Mouse (Mus musculus) liver, embryonic 11.5 days (tissue): Measurements from ENCODE around the gene Krt27. TPM values are rescaled to one million over a fixed set of nuclear protein-coding genes. Genes with fewer than 3 reads are reported as not detected.

Experiments used
- ATAC-seq: fragments of 200-750 bp; cut with Nextera tagmentation; replicated peaks from 2 replicates; pipeline ENCODE4 v1.8.0; 2017; ENCODE audit warnings: moderate number of reproducible peaks, mild to moderate bottlenecking, moderate TSS enrichment, moderate library complexity; ENCODE audit not compliant: low FRiP score
- DNase-seq: peaks from one replicate; pipeline ENCODE4 v3.0.0-alpha.2; 2017; ENCODE audit warnings: low spot score
- H3K27ac ChIP-seq: fragments of 300-500 bp; sonication (generic); 2 replicates; pipeline ENCODE4 v1.5.1; 2014; ENCODE audit warnings: mild to moderate bottlenecking, low read depth, low read length, control low read depth
- H3K27me3 ChIP-seq: fragments of 300-500 bp; sonication (generic); replicated peaks from 2 replicates; pipeline ENCODE4 v1.6.1; 2014; ENCODE audit warnings: low read length, mixed read lengths; ENCODE audit not compliant: control insufficient read depth, insufficient read depth
- H3K36me3 ChIP-seq: fragments of 300-500 bp; sonication (generic); 2 replicates; pipeline ENCODE4 v1.6.1; 2014; ENCODE audit warnings: mild to moderate bottlenecking, low read length, moderate library complexity, mixed read lengths; ENCODE audit not compliant: control insufficient read depth, insufficient read depth
- H3K4me1 ChIP-seq: fragments of 300-500 bp; sonication (generic); replicated peaks from 2 replicates; pipeline ENCODE4 v1.6.1; 2014; ENCODE audit warnings: low read length, mixed read lengths; ENCODE audit not compliant: control insufficient read depth, insufficient read depth
- H3K4me2 ChIP-seq: fragments of 300-500 bp; sonication (generic); 2 replicates; pipeline ENCODE4 v1.6.1; 2014; ENCODE audit warnings: mild to moderate bottlenecking, control low read depth, moderate library complexity
- H3K4me3 ChIP-seq: fragments of 300-500 bp; sonication (generic); 2 replicates; pipeline ENCODE4 v1.5.1; 2014; ENCODE audit warnings: low read depth, low read length, control low read depth
- H3K9ac ChIP-seq: fragments of 300-500 bp; sonication (generic); 2 replicates; pipeline ENCODE4 v1.6.1; 2014; ENCODE audit warnings: low read depth, low read length, control low read depth
- H3K9me3 ChIP-seq: fragments of 300-500 bp; sonication (generic); 2 replicates; pipeline ENCODE4 v1.6.1; 2016; ENCODE audit warnings: low read length, inconsistent platforms, mixed read lengths; ENCODE audit not compliant: control insufficient read depth
- WGBS: fragments of 180-500 bp; shearing (Covaris S2); extraction: QIAGEN DNeasy Blood & Tissue Kit; methylation state at CpG from one replicate; pipeline ENCODE4 v1.1.7; 2014; 5-methylcytosine and 5-hydroxymethylcytosine counted together
- polyA plus RNA-seq: library from polyadenylated mRNA; unstranded; fragments of >200 nt; fragmentation: Nextera tagmentation; extraction: Ambion mirVana; gene quantifications from 2 replicates; pipeline ENCODE4 v1.2.1, GENCODE M21; 2014

Gene Krt27
- polyA plus RNA-seq = not detected in 2 replicates

DNA sequence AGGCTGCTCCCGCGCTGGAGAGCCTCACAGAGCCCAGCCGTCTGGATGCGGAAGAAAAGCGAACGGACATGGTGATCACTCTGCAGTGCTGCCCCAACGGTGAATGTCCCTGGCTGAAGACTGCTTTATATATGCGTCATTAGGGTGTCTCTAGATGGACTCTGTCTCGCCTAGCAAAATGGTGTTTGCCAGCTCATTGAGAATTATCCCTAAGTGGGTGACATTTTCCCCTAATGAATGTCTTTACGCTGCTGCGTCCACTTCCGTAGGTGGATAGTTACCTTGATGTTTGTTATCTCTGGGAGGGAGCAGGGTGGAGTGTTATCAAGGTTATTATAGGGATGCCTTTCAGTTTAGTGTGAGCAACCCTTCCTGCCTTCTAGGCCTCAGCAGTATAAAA lies at the start of gene Krt27:
Gene Krt27 (minus strand): TSS at position 101 of the 400 bp plus-strand sequence.
- no peak for DNase-seq
- no peak for ATAC-seq
- H3K36me3 ChIP-seq = no peaks in the 10 kb centered on the region
- WGBS = 70% methylated on average over 12 of the region's 12 CpGs
- H3K27ac ChIP-seq = no peak within 1 kb of the TSS
- H3K9ac ChIP-seq = no peak within 1 kb of the TSS
- no peaks in the 10 kb centered on the region for H3K9me3 ChIP-seq
- no peaks in the 10 kb centered on the region for H3K27me3 ChIP-seq
- no peak within 1 kb of the TSS for H3K4me3 ChIP-seq
- no peak within 1 kb of the TSS for H3K4me2 ChIP-seq
- H3K4me1 ChIP-seq = no peaks in the 10 kb centered on the region

DNA sequence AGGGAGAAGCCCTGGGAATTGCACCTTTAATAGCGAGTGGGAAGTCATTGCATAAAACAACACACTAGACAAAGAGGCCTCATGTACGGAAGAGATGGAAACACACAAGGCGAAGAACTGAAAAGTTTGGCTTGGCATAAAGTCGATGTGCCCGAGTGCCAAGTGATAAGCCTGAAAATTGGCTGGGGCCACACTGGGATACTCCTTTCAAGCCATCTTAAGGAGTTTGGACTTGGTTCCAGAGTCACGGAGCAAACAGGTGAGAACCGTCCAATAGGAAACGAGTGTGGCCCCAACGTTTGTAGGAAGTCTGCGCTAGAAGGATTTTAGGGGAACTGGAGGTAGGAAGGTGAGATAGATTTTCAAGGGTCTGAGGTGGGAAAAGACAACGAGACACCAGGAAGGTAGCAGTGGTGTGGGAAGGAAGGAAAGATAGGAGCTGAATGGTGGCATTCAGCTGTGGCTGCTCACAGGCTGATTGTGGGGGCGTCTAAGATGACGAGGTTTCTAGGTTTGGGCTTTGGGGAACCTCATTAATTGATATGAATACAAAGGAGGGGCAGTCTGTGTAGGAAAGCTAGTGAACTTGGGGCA lies 49.1 kb upstream of the Krt27 start:
- no peak overlapping the region for H3K4me2 ChIP-seq
- no peaks in the 10 kb centered on the region for H3K36me3 ChIP-seq
- H3K27me3 ChIP-seq = no peaks in the 10 kb centered on the region
- H3K4me1 ChIP-seq = no peaks in the 10 kb centered on the region
- no peak overlapping the region for H3K27ac ChIP-seq
- ATAC-seq (no peak), DNase-seq (no peak)
- no peak overlapping the region for H3K4me3 ChIP-seq
- no peaks in the 10 kb centered on the region for H3K9me3 ChIP-seq
- 80% methylated on average over 13 of the region's 13 CpGs for WGBS
- H3K9ac ChIP-seq = no peak overlapping the region

DNA sequence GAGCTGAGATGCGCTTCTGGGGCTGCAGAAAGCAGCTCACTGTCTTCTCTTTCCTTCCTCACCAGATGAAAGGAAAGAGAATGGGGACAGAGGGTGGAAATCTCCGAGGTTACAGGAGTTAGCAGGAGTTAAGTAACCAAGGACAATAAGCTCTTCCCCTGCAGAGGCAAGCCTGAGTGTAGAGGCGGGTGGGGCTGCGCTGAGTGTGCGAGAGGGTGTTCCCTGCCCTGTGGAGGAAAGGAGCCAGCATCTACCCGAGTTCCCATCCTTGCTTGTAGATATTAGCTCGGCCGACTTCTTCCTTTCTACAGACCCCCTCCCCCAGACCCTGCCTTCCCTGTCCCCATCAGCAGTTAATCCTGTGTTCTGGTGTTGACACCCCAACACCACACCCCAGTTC lies 47.9 kb upstream of the Krt27 start:
- no peak overlapping the region for H3K4me3 ChIP-seq
- ATAC-seq (no peak), DNase-seq (no peak)
- no peak overlapping the region for H3K4me2 ChIP-seq
- H3K27ac ChIP-seq = no peak overlapping the region
- WGBS = 65% methylated on average over 8 of the region's 8 CpGs
- H3K27me3 ChIP-seq = no peaks in the 10 kb centered on the region
- no peaks in the 10 kb centered on the region for H3K9me3 ChIP-seq
- H3K9ac ChIP-seq = no peak overlapping the region
- no peaks in the 10 kb centered on the region for H3K4me1 ChIP-seq
- no peaks in the 10 kb centered on the region for H3K36me3 ChIP-seq

DNA sequence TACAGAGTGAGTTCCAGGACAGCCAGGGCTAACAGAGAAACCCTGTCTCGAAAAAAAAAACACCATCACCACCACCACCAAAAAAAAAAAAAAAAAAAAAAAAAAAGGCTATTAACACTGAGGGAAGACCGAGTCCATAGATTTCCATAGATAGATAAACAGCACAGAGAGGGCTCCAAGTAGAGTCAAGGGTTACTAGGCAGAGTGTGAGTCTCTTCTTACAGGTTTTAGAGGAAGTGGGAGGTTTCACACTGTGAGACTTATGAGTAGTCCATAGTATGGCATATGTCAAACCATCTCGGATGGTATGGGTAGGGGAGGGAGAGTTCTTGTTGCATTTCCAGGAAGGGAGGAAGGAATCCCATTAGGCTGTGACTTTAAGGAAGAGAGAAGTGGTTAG lies 47.2 kb upstream of the Krt27 start:
- ATAC-seq (no peak), DNase-seq (no peak)
- H3K4me2 ChIP-seq = no peak overlapping the region
- no peak overlapping the region for H3K4me3 ChIP-seq
- no peaks in the 10 kb centered on the region for H3K36me3 ChIP-seq
- no peaks in the 10 kb centered on the region for H3K4me1 ChIP-seq
- H3K27me3 ChIP-seq = no peaks in the 10 kb centered on the region
- no peaks in the 10 kb centered on the region for H3K9me3 ChIP-seq
- 64% methylated on average over 3 of the region's 3 CpGs for WGBS
- no peak overlapping the region for H3K9ac ChIP-seq
- H3K27ac ChIP-seq = no peak overlapping the region

DNA sequence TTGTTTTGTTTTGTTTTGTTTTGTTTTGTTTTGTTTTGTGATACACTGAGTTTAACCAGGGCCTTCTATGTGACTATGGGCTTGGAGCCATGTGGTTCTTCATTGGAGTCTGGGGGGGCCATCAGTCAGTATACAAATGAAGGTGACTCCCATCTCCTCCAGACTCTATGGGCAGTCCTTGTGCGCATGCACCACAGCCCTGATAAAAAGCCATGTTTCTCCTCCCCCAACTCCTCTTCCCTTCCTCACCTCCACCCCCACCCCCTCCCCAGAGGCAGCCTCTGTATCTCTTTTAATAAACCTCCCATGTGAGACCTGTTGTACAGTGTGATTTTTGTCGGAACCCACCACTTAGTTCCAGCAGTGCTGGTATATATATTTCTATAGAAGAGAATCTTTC lies 45.8 kb upstream of the Krt27 start:
- H3K36me3 ChIP-seq = no peaks in the 10 kb centered on the region
- H3K4me1 ChIP-seq = no peaks in the 10 kb centered on the region
- WGBS = 81% methylated on average over 2 of the region's 2 CpGs
- H3K4me2 ChIP-seq = no peak overlapping the region
- DNase-seq (no peak), ATAC-seq (no peak)
- no peaks in the 10 kb centered on the region for H3K9me3 ChIP-seq
- H3K9ac ChIP-seq = no peak overlapping the region
- H3K27me3 ChIP-seq = no peaks in the 10 kb centered on the region
- no peak overlapping the region for H3K27ac ChIP-seq
- H3K4me3 ChIP-seq = no peak overlapping the region

DNA sequence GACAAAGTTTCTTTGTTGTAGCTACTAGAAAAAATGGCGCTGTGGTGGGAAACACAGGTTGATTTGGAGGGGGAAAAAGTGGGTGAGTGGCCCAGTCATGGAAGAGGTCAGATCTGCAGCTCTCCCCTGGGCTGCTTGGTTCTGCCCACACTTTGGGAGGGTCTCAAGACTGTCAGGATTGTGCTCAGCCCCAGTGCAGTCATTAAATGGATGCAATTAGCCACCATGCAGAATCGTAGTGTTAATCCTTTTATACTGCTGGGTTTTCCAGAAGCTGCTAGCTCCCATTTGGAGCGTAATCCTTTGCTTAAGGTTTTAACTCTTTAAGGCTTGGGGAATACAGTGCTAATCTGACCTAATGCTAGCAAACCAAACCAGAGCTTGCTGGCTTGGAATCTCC lies 45.1 kb upstream of the Krt27 start:
- DNase-seq (no peak), ATAC-seq (no peak)
- H3K27me3 ChIP-seq = no peaks in the 10 kb centered on the region
- H3K9me3 ChIP-seq = no peaks in the 10 kb centered on the region
- no peak overlapping the region for H3K4me3 ChIP-seq
- H3K36me3 ChIP-seq = no peaks in the 10 kb centered on the region
- H3K4me1 ChIP-seq = no peaks in the 10 kb centered on the region
- 53% methylated on average over 3 of the region's 3 CpGs for WGBS
- H3K9ac ChIP-seq = no peak overlapping the region
- H3K27ac ChIP-seq = no peak overlapping the region
- no peak overlapping the region for H3K4me2 ChIP-seq

DNA sequence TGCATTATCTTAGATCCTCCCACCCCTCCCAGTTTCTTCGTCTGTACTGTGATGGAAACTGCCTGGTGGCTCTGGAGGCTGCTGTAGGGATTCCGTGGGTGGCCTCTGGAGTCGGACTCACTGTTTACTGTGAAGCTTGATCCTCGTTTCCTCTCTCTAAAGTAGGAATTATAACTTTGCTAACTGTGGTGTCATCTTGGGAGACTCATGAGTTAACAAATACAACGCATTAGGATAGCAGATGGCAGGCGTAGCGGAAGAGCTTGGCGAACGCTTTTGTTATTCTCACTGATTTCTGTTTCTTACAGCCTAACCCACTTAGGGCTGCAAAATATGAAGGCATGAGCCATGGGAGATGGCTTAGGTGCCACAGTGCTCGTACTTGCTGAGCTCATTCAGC lies 41.6 kb upstream of the Krt27 start:
- H3K4me1 ChIP-seq = no peaks in the 10 kb centered on the region
- no peaks in the 10 kb centered on the region for H3K36me3 ChIP-seq
- H3K9me3 ChIP-seq = no peaks in the 10 kb centered on the region
- DNase-seq = no peak
- WGBS = 79% methylated on average over 10 of the region's 10 CpGs
- ATAC-seq = no peak
- H3K4me2 ChIP-seq = no peak overlapping the region
- H3K27me3 ChIP-seq = no peaks in the 10 kb centered on the region
- no peak overlapping the region for H3K4me3 ChIP-seq
- no peak overlapping the region for H3K27ac ChIP-seq
- no peak overlapping the region for H3K9ac ChIP-seq

DNA sequence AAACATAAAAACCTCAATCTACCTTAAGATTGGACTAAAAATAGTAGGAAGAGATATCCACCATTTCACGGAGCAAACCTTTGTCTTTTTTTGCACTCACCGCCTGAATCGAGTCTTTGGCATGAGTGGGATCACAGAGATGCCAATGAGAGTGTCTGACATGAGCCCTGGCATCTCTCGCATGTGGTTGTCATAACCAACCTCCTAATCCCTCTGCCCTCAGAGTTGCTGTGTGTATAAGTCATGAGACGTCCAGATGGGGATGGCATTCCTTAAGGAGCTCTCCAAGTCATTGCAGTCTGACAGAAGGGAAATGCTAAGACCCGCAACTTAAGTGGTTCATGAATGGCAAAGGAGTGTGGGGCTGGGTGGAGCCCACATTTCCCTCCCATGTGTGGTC lies 40.5 kb upstream of the Krt27 start:
- ATAC-seq (no peak), DNase-seq (no peak)

DNA sequence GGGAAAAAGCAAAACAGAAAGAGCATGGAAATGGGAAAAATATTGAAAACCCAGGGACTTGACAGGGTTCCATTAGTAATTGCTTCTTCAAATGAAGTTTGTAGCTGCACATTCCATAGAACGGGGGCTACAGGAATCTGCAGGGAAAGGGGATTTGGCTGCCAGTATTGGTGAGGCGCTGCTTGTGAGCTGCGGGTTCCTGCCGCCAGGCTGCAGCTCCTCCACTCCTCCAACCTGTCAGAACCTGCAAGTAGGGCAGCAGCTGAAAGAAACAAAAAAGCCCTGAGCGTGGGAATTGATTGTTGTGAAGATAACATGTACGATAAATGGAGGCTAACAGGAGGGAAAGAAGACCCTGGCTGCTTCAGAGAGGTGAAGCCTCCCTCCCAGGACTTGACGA lies 40.0 kb upstream of the Krt27 start:
- no peak overlapping the region for H3K27ac ChIP-seq
- ATAC-seq (no peak), DNase-seq (no peak)
- WGBS = 64% methylated on average over 7 of the region's 7 CpGs
- no peaks in the 10 kb centered on the region for H3K27me3 ChIP-seq
- H3K36me3 ChIP-seq = no peaks in the 10 kb centered on the region
- no peak overlapping the region for H3K4me2 ChIP-seq
- no peak overlapping the region for H3K4me3 ChIP-seq
- H3K9ac ChIP-seq = no peak overlapping the region
- H3K9me3 ChIP-seq = no peaks in the 10 kb centered on the region
- H3K4me1 ChIP-seq = no peaks in the 10 kb centered on the region

More for the DNA sequence above, 40.5 kb upstream of the Krt27 start:
- 71% methylated on average over 6 of the region's 6 CpGs for WGBS
- H3K4me2 ChIP-seq = no peak overlapping the region
- H3K4me3 ChIP-seq = no peak overlapping the region
- no peaks in the 10 kb centered on the region for H3K4me1 ChIP-seq
- no peaks in the 10 kb centered on the region for H3K9me3 ChIP-seq
- no peak overlapping the region for H3K27ac ChIP-seq
- H3K27me3 ChIP-seq = no peaks in the 10 kb centered on the region
- no peak overlapping the region for H3K9ac ChIP-seq
- no peaks in the 10 kb centered on the region for H3K36me3 ChIP-seq
